Mouse (Mus musculus): ENCODE data around the gene Lin7a.

- TF ChIP-seq CTCF (IDR thresholded peaks at IDR 0.05; ENCODE audit: low read depth, low read length), result no peak
- TF ChIP-seq GATA2 (IDR thresholded peaks at IDR 0.05; ENCODE audit: borderline replicate concordance, low read depth, low read length), result no peak
- no peak for TF ChIP-seq TAL1 (conservative IDR thresholded peaks at IDR 0.05; ENCODE audit: low read depth, low read length)
Observed at GRCm38 (mm10) chr10:107244211-107244610, 27.3 kb upstream of the Lin7a start.

Data from G1E (cell line).